Mouse (Mus musculus) ES-Bruce4 (cell line): Measurements from ENCODE around the gene Primpol. TPM values are rescaled to one million over a fixed set of nuclear protein-coding genes. Genes with fewer than 3 reads are reported as not detected.

Source experiments
- H3K27ac ChIP-seq: 2 replicates; pipeline ENCODE4 v1.5.1; 2012; ENCODE audit warnings: low read length, inconsistent platforms; ENCODE audit not compliant: insufficient read depth
- H3K27me3 ChIP-seq: 2 replicates; pipeline ENCODE4 v1.6.1; 2012; ENCODE audit warnings: mild to moderate bottlenecking, low read length, inconsistent platforms; ENCODE audit not compliant: control insufficient read depth, poor library complexity, insufficient read depth, severe bottlenecking
- H3K36me3 ChIP-seq: 2 replicates; pipeline ENCODE4 v1.6.1; 2012; ENCODE audit warnings: inconsistent platforms, mild to moderate bottlenecking, low read length, moderate library complexity; ENCODE audit not compliant: control insufficient read depth, poor library complexity, insufficient read depth, severe bottlenecking
- H3K4me1 ChIP-seq: one replicate; pipeline ENCODE4 v1.8.1; 2011; ENCODE audit warnings: low read length; ENCODE audit not compliant: control insufficient read depth, insufficient read depth
- H3K4me3 ChIP-seq: 2 replicates; pipeline ENCODE4 v1.5.1; 2011; ENCODE audit warnings: low read depth, mild to moderate bottlenecking, low read length
- H3K9ac ChIP-seq: 2 replicates; pipeline ENCODE4 v1.6.1; 2012; ENCODE audit warnings: low read depth, mild to moderate bottlenecking, inconsistent platforms; ENCODE audit not compliant: poor library complexity, severe bottlenecking
- H3K9me3 ChIP-seq: replicated peaks from 2 replicates; pipeline ENCODE4 v1.6.1; 2012; ENCODE audit warnings: mild to moderate bottlenecking, low read length, inconsistent platforms; ENCODE audit not compliant: control insufficient read depth, poor library complexity, insufficient read depth, severe bottlenecking
- CTCF ChIP-seq: IDR thresholded peaks from one replicate; pipeline ENCODE4 v1.8.1; 2011; ENCODE audit warnings: low read depth, low read length
- EP300 ChIP-seq: IDR thresholded peaks from 2 replicates; pipeline ENCODE4 v1.6.1; 2011; ENCODE audit warnings: low read depth, low read length; ENCODE audit not compliant: insufficient read depth
- POLR2A ChIP-seq: IDR thresholded peaks from one replicate; pipeline ENCODE4 v1.8.1; 2011; ENCODE audit warnings: low read length; ENCODE audit not compliant: insufficient read depth
- polyA plus RNA-seq: library from polyadenylated mRNA; stranded (reverse); fragments of >200 nt; gene quantifications from 2 replicates; pipeline ENCODE4 v1.2.4, GENCODE M21; 2011; ENCODE audit warnings: low read depth; ENCODE audit not compliant: missing spikeins, insufficient read depth, insufficient read length

Primpol gene
- polyA plus RNA-seq, 1 experiment = 64.2 TPM

GRCm38 (mm10) chr8:46566914-46567529 is 50.0 kb downstream of the Primpol start:
- Histone ChIP-seq H3K9me3 (no peaks in the 10 kb centered on the region), H3K4me3 (no peak overlapping the region), H3K36me3 (peaks cover 13% of the 10 kb centered on the region), H3K9ac (no peak overlapping the region), H3K4me1 (no peaks in the 10 kb centered on the region), H3K27me3 (no peaks in the 10 kb centered on the region), H3K27ac (no peak overlapping the region)
- no peak for TF ChIP-seq EP300
- no peak for TF ChIP-seq CTCF
- no peak for TF ChIP-seq POLR2A

GRCm38 (mm10) chr8:46562333-46562732 is 54.7 kb downstream of the Primpol start:
- Histone ChIP-seq H3K36me3 (peaks cover 22% of the 10 kb centered on the region), H3K9ac (no peak overlapping the region)
- TF ChIP-seq POLR2A (no peak), EP300 (no peak), CTCF (no peak)

GRCm38 (mm10) chr8:46559428-46559827 is 57.6 kb downstream of the Primpol start:
- H3K27me3 ChIP-seq = no peaks in the 10 kb centered on the region
- H3K9me3 ChIP-seq = no peaks in the 10 kb centered on the region
- no peak overlapping the region for H3K9ac ChIP-seq
- H3K27ac ChIP-seq = no peak overlapping the region
- no peaks in the 10 kb centered on the region for H3K4me1 ChIP-seq
- peaks cover 24% of the 10 kb centered on the region for H3K36me3 ChIP-seq
- no peak for TF ChIP-seq POLR2A
- peak; percentile 80 for TF ChIP-seq CTCF
- H3K4me3 ChIP-seq = no peak overlapping the region

More at GRCm38 (mm10) chr8:46562333-46562732, 54.7 kb downstream of the Primpol start:
- Histone ChIP-seq H3K4me1 (no peaks in the 10 kb centered on the region), H3K27me3 (no peaks in the 10 kb centered on the region), H3K27ac (no peak overlapping the region), H3K4me3 (no peak overlapping the region), H3K9me3 (no peaks in the 10 kb centered on the region)

- Histone ChIP-seq H3K27ac (no peak overlapping the region), H3K4me1 (no peaks in the 10 kb centered on the region)
These were observed 64.6 kb downstream of the Primpol start for GRCm38 (mm10) chr8:46552441-46552765.

GRCm38 (mm10) chr8:46551615-46552440 is 65.2 kb downstream of the Primpol start, which contains the start of gene Cenpu:
Gene Cenpu, plus strand, starts transcription at chr8:46552028.
- H3K36me3 ChIP-seq = peaks cover 7% of the 10 kb centered on the region
- H3K27me3 ChIP-seq = no peaks in the 10 kb centered on the region
- no peak within 1 kb of the TSS for H3K27ac ChIP-seq
- H3K9ac ChIP-seq = peak within 1 kb of the TSS; percentile 77
- peak; percentile 61 for TF ChIP-seq POLR2A
- no peak for TF ChIP-seq CTCF
- TF ChIP-seq EP300 = peak; percentile 78
- H3K9me3 ChIP-seq = no peaks in the 10 kb centered on the region
- peak within 1 kb of the TSS; percentile 88 for H3K4me3 ChIP-seq
- no peaks in the 10 kb centered on the region for H3K4me1 ChIP-seq

More at GRCm38 (mm10) chr8:46552441-46552765, 64.6 kb downstream of the Primpol start:
- no peaks in the 10 kb centered on the region for H3K9me3 ChIP-seq
- no peaks in the 10 kb centered on the region for H3K27me3 ChIP-seq
- peak overlapping the region; percentile 88 for H3K4me3 ChIP-seq
- TF ChIP-seq CTCF (no peak), EP300 (no peak), POLR2A (no peak)
- peaks cover 7% of the 10 kb centered on the region for H3K36me3 ChIP-seq
- peak overlapping the region; percentile 77 for H3K9ac ChIP-seq

- H3K36me3 ChIP-seq = peaks cover 2% of the 10 kb centered on the region
- H3K27me3 ChIP-seq = no peaks in the 10 kb centered on the region
- H3K4me3 ChIP-seq = no peak overlapping the region
- H3K9me3 ChIP-seq = no peaks in the 10 kb centered on the region
- no peak for TF ChIP-seq POLR2A
- no peaks in the 10 kb centered on the region for H3K4me1 ChIP-seq
- H3K27ac ChIP-seq = no peak overlapping the region
- 0 out of 2 replicates have a peak overlapping the region, but pooled peaks have one; percentile 20 for H3K9ac ChIP-seq
These were observed 66.0 kb downstream of the Primpol start for GRCm38 (mm10) chr8:46551029-46551428.
